Mouse (Mus musculus) C2C12 (cell line): Measurements from ENCODE around the gene Tmed10. TPM values are rescaled to one million over a fixed set of nuclear protein-coding genes. Genes with fewer than 3 reads are reported as not detected.

Source experiments
- H3K27me3 ChIP-seq: one replicate; pipeline ENCODE4 v1.6.1; 2011; ENCODE audit not compliant: control insufficient read depth, insufficient read depth, insufficient read length
- H3K36me3 ChIP-seq: one replicate; pipeline ENCODE4 v1.6.1; 2011; ENCODE audit not compliant: control insufficient read depth, insufficient read depth
- H3K4me3 ChIP-seq: one replicate; pipeline ENCODE4 v1.5.1; 2011; ENCODE audit warnings: mild to moderate bottlenecking, control low read depth; ENCODE audit not compliant: poor library complexity, insufficient read depth, severe bottlenecking
- H3K79me2 ChIP-seq: one replicate; pipeline ENCODE4 v1.6.1; 2011; ENCODE audit not compliant: control insufficient read depth, insufficient read depth
- H3K79me3 ChIP-seq: one replicate; pipeline ENCODE4 v1.6.1; 2011; ENCODE audit warnings: low read depth, control low read depth
- H3ac ChIP-seq: one replicate; pipeline ENCODE3; 2011; ENCODE audit warnings: low read depth; ENCODE audit not compliant: control insufficient read depth, insufficient read length
- CEBPB ChIP-seq: IDR thresholded peaks from one replicate; pipeline ENCODE4 v1.6.1; 2011; ENCODE audit warnings: low read depth, mild to moderate bottlenecking, control low read depth, moderate library complexity
- CTCF ChIP-seq: IDR thresholded peaks from one replicate; pipeline ENCODE4 v1.5.1; 2011; ENCODE audit not compliant: control insufficient read depth, insufficient read depth, insufficient read length
- FOSL1 ChIP-seq: IDR thresholded peaks from one replicate; pipeline ENCODE4 v1.8.0; 2011; ENCODE audit warnings: mild to moderate bottlenecking, low read length; ENCODE audit not compliant: poor library complexity, insufficient read depth, severe bottlenecking
- MAX ChIP-seq: IDR thresholded peaks from one replicate; pipeline ENCODE4 v1.6.1; 2011; ENCODE audit warnings: mild to moderate bottlenecking, control low read depth
- MYOD1 ChIP-seq: IDR thresholded peaks from one replicate; pipeline ENCODE4 v1.6.1; 2011; ENCODE audit warnings: low read depth; ENCODE audit not compliant: control insufficient read depth, insufficient read length
- MYOG ChIP-seq: IDR thresholded peaks from one replicate; pipeline ENCODE4 v1.6.1; 2011; ENCODE audit not compliant: control insufficient read depth, insufficient read length; ENCODE audit errors: extremely low read depth
- USF1 ChIP-seq: IDR thresholded peaks from one replicate; pipeline ENCODE4 v1.6.1; 2011; ENCODE audit warnings: low read depth, mild to moderate bottlenecking, control low read depth, moderate library complexity
- polyA plus RNA-seq: library from polyadenylated mRNA; unstranded; fragments of >200 nt; fragmentation: generic; extraction: Trizol; gene quantifications from one replicate; pipeline ENCODE4 v1.2.1, GENCODE M21; 2012; ENCODE audit warnings: missing spikeins

Gene Tmed10
- polyA plus RNA-seq, 1 experiment, result 174 TPM

- Histone ChIP-seq H3K4me3 (no peak overlapping the region), H3K27me3 (no peaks in the 10 kb centered on the region), H3ac (no peak overlapping the region), H3K36me3 (peaks cover 45% of the 10 kb centered on the region), H3K79me3 (no peaks in the 10 kb centered on the region), H3K79me2 (no peaks in the 10 kb centered on the region)
- TF ChIP-seq CEBPB, result no peak
- no peak for TF ChIP-seq MYOG
- TF ChIP-seq USF1, result no peak
- TF ChIP-seq MAX, result no peak
- TF ChIP-seq MYOD1, result no peak
- TF ChIP-seq CTCF, result no peak
- TF ChIP-seq FOSL1, result no peak
Measured at GRCm38 (mm10) chr12:85298835-85299180, 75.8 kb downstream of the Tmed10 start.

GRCm38 (mm10) chr12:85298127-85298834 lies 76.4 kb downstream of the Tmed10 start:
- peaks cover 41% of the 10 kb centered on the region for H3K36me3 ChIP-seq
- no peak overlapping the region for H3ac ChIP-seq
- no peaks in the 10 kb centered on the region for H3K79me2 ChIP-seq
- H3K4me3 ChIP-seq, result no peak overlapping the region
- H3K79me3 ChIP-seq, result no peaks in the 10 kb centered on the region
- no peak for TF ChIP-seq MAX
- TF ChIP-seq FOSL1, result no peak
- no peaks in the 10 kb centered on the region for H3K27me3 ChIP-seq

GRCm38 (mm10) chr12:85297345-85297997 lies 77.2 kb downstream of the Tmed10 start:
- H3K79me3 ChIP-seq, result no peaks in the 10 kb centered on the region
- no peak for TF ChIP-seq CTCF
- TF ChIP-seq MYOD1, result no peak
- TF ChIP-seq MYOG, result no peak
- TF ChIP-seq MAX, result no peak
- TF ChIP-seq FOSL1, result no peak
- TF ChIP-seq USF1, result no peak
- no peak for TF ChIP-seq CEBPB
- H3K79me2 ChIP-seq, result no peaks in the 10 kb centered on the region
- no peak overlapping the region for H3ac ChIP-seq
- H3K27me3 ChIP-seq, result no peaks in the 10 kb centered on the region
- H3K4me3 ChIP-seq, result no peak overlapping the region
- H3K36me3 ChIP-seq, result peaks cover 34% of the 10 kb centered on the region

GRCm38 (mm10) chr12:85296915-85297314 lies 77.7 kb downstream of the Tmed10 start:
- peaks cover 29% of the 10 kb centered on the region for H3K36me3 ChIP-seq
- no peaks in the 10 kb centered on the region for H3K79me3 ChIP-seq
- TF ChIP-seq MYOD1 (no peak), MAX (no peak), USF1 (no peak), FOSL1 (no peak), MYOG (no peak), CEBPB (no peak), CTCF (no peak)
- no peaks in the 10 kb centered on the region for H3K79me2 ChIP-seq
- no peak overlapping the region for H3K4me3 ChIP-seq
- H3ac ChIP-seq, result no peak overlapping the region
- no peaks in the 10 kb centered on the region for H3K27me3 ChIP-seq

DNA sequence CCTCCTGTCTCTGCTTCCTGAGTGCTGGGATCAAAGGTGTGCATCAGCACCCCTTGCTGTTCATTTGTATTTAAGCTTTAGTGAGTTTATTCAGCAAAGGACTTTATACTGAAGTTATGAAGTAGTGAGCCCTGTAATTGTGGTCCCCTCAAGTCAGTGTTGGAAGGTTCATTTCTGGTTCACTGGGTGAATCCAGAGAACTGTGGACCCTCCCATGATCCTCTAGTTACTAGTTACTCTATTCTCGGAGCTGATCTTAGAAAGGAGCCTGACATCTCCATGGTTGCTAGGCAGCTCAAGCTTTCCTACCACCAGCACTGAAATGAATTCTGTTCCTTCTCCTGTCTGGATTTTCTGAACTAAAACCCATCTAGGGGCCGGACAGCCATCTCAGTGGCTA lies 79.1 kb downstream of the Tmed10 start:
- Histone ChIP-seq H3K79me3 (no peaks in the 10 kb centered on the region), H3K27me3 (no peaks in the 10 kb centered on the region), H3ac (no peak overlapping the region), H3K79me2 (no peaks in the 10 kb centered on the region), H3K36me3 (peaks cover 15% of the 10 kb centered on the region), H3K4me3 (no peak overlapping the region)
- TF ChIP-seq MAX (no peak), USF1 (no peak), CEBPB (no peak), FOSL1 (no peak), MYOG (no peak)

DNA sequence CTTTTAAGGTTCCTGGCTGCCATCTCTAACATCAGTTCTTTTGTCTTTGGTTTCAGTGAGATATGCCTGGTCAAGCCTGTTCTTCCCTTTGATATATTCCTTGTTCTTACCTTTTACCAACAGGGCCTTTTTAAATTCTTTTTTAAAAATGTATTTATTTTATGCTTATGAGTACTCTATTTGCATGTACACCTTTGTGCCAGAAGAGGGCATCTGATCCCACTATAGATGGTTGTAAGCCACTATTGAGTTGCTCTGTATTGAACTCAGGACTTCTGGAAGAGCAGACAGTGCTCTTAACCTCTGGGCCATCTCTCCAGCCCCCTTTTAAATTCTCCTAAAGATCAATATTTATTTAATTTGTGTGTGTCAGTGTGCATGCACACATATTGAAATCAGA lies 81.7 kb downstream of the Tmed10 start:
- no peaks in the 10 kb centered on the region for H3K27me3 ChIP-seq
- TF ChIP-seq CTCF, result no peak
- H3K36me3 ChIP-seq, result no peaks in the 10 kb centered on the region
- H3K4me3 ChIP-seq, result no peak overlapping the region
- H3ac ChIP-seq, result no peak overlapping the region
- H3K79me2 ChIP-seq, result no peaks in the 10 kb centered on the region
- no peaks in the 10 kb centered on the region for H3K79me3 ChIP-seq
